Mouse (Mus musculus): ENCODE results near the gene 4930590J08Rik. TPM values are rescaled to one million over a fixed set of nuclear protein-coding genes. Genes with fewer than 3 reads are reported as not detected.

4930590J08Rik gene
- polyA plus RNA-seq (2021; fragmentation: Nextera tagmentation), result 0.16 TPM in 2 replicates
- long read RNA-seq, experiment 1, partial matches to known transcripts, result 0 of 1 reads
- long read RNA-seq, experiment 1, other reads (novel, unspliced or antisense), result 1 of 1 reads
- long read RNA-seq, experiment 2, partial matches to known transcripts, result 0 of 1 reads
- long read RNA-seq, experiment 2, other reads (novel, unspliced or antisense), result 0 of 1 reads

DNA sequence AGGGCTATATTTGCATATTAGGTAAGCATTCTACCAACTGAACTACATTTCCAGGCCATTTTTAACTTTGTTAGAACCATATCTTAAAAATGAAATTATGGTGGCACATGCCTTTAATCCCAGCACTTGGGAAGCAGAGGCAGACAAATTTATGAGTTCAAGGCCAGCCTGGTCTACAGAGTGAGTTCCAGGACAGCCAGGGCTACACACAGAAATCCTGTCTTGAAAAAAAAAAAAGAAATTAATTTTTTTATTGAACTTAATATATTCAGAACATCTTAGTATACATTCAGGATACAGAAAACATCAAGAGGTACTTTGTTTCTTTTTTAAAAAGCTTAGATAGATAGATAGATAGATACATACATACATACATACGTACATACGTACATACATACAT lies at the start of gene 4930590J08Rik:
TSS of gene 4930590J08Rik (plus strand) at position 301 of the 400 bp plus-strand sequence.

GRCm38 (mm10) chr6:91877885-91878651 lies 24.5 kb upstream of the 4930590J08Rik start, which contains the start of gene Ccdc174:
Ccdc174 (plus strand) TSS chr6:91878053.

DNA sequence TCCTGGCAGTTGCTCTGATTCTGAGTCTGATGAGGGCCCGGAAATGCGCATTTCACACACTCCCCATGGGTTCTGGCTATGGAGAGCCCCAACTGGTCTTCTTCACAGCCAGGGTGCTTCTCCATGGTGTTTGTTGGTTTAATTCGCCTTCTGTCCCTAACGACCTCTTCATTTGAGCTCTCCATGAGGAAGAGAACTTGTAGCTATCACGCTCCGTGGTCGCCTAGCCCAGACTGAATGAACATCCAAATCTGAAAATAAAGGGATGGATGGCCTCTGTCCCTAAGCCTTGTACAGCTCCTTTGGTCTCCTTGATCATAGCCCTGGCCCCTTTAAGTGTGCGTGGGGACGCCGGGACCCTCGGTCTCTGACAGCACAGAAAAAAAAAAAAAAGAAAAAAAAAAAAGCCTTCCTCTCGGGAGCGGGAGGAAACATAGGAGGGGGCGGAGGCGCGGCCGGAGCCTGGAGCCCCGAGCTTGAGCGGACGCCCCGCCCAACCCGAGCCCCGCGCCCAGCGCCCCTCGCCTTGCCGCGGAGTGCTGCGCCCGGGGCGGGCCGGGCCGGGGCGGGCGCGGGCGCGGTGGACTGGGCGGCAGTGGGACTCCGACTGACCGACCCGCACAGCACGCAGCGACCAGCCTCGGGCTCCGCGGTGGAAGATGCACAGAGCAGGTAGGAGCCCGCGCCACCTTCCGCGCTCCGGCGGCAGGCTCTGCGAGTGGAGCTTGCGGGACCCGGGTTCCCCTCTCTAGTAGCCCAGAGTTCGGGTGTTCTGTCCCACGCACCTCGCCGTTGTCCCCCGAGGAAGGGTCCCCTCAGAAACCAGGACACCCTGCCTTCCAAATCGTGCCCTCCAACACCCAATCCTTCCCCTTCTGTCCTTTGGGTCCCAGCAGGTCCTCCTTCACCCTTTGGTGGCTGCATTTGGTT lies 76.0 kb downstream of the 4930590J08Rik start, which contains the start of gene Fgd5:
TSS of gene Fgd5 (plus strand) at position 508 of the 930 bp plus-strand sequence.

Other genes with a start within 250 kb of the 4930590J08Rik start
- gene Slc6a6, start 218.8 kb upstream of the 4930590J08Rik start, polyA plus RNA-seq (2021; fragmentation: Nextera tagmentation), result 54.6 and 69.9 TPM in 2 replicates
- gene Grip2, start 75.6 kb upstream of the 4930590J08Rik start, polyA plus RNA-seq (2021; fragmentation: Nextera tagmentation), result 0.74 and 0.79 TPM in 2 replicates
- 25.7 and 29.0 TPM in 2 replicates for gene Ccdc174, start 24.8 kb upstream of the 4930590J08Rik start, polyA plus RNA-seq (2021; fragmentation: Nextera tagmentation)
- gene Fgd5, start 76.1 kb downstream of the 4930590J08Rik start, polyA plus RNA-seq (2021; fragmentation: Nextera tagmentation), result 0.94 and 0.99 TPM in 2 replicates
- gene Nr2c2, start 188.6 kb downstream of the 4930590J08Rik start, polyA plus RNA-seq (2021; fragmentation: Nextera tagmentation), result 7.4 and 8.4 TPM in 2 replicates

Data from layer of hippocampus, adult 6 months (tissue).